Mouse (Mus musculus) forebrain, embryonic 12.5 days (tissue): ENCODE data around the gene Chsy1. TPM values are rescaled to one million over a fixed set of nuclear protein-coding genes. Genes with fewer than 3 reads are reported as not detected.

Experiments
- ATAC-seq: fragments of 200-750 bp; cut with Nextera tagmentation; 2 replicates; pipeline ENCODE4 v1.8.0; 2017; ENCODE audit warnings: moderate TSS enrichment; ENCODE audit not compliant: low FRiP score
- H3K27ac ChIP-seq: fragments of 300-500 bp; sonication (generic); 2 replicates; pipeline ENCODE4 v1.5.1; 2016; ENCODE audit warnings: mild to moderate bottlenecking
- H3K27me3 ChIP-seq: fragments of 300-500 bp; sonication (generic); 2 replicates; pipeline ENCODE4 v1.6.1; 2016; ENCODE audit warnings: mild to moderate bottlenecking
- H3K36me3 ChIP-seq: fragments of 300-500 bp; sonication (generic); replicated peaks from 2 replicates; pipeline ENCODE4 v1.6.1; 2016; ENCODE audit warnings: mild to moderate bottlenecking
- H3K4me1 ChIP-seq: fragments of 300-500 bp; sonication (generic); 2 replicates; pipeline ENCODE4 v1.6.1; 2016
- H3K4me2 ChIP-seq: fragments of 300-500 bp; sonication (generic); 2 replicates; pipeline ENCODE4 v1.6.1; 2016; ENCODE audit warnings: mild to moderate bottlenecking, moderate library complexity
- H3K4me3 ChIP-seq: fragments of 300-500 bp; sonication (generic); replicated peaks from 2 replicates; pipeline ENCODE4 v1.5.1; 2016; ENCODE audit warnings: mild to moderate bottlenecking
- H3K9ac ChIP-seq: fragments of 300-500 bp; sonication (generic); 2 replicates; pipeline ENCODE4 v1.6.1; 2016; ENCODE audit warnings: mild to moderate bottlenecking
- H3K9me3 ChIP-seq: fragments of 300-500 bp; sonication (generic); 2 replicates; pipeline ENCODE4 v1.6.1; 2016
- WGBS: fragments of 180-500 bp; shearing (Covaris S2); methylation state at CpG from one replicate; pipeline ENCODE4 v1.1.7; 2016; 5-methylcytosine and 5-hydroxymethylcytosine counted together
- polyA plus RNA-seq: library from polyadenylated mRNA; unstranded; fragments of >200 nt; fragmentation: Nextera tagmentation; extraction: Ambion mirVana; gene quantifications from 2 replicates; pipeline ENCODE4 v1.2.1, GENCODE M21; 2016

The Chsy1 gene
- polyA plus RNA-seq, 1 experiment from 2014 or later = 15.9 TPM

GRCm38 (mm10) chr7:66149506-66149905, 40.2 kb downstream of the Chsy1 start:
- peaks cover 9% of the 10 kb centered on the region for H3K36me3 ChIP-seq
- H3K27me3 ChIP-seq = no peaks in the 10 kb centered on the region
- WGBS = 88% methylated on average over 8 of the region's 8 CpGs
- H3K9me3 ChIP-seq = no peaks in the 10 kb centered on the region
- H3K4me1 ChIP-seq = no peaks in the 10 kb centered on the region
- no peak for ATAC-seq
- no peak overlapping the region for H3K4me3 ChIP-seq
- H3K4me2 ChIP-seq = no peak overlapping the region
- no peak overlapping the region for H3K27ac ChIP-seq
- H3K9ac ChIP-seq = no peak overlapping the region

- no peak overlapping the region for H3K4me2 ChIP-seq
- no peak overlapping the region for H3K4me3 ChIP-seq
- H3K9ac ChIP-seq = no peak overlapping the region
- H3K9me3 ChIP-seq = no peaks in the 10 kb centered on the region
- ATAC-seq = no peak
- H3K4me1 ChIP-seq = no peaks in the 10 kb centered on the region
- no peaks in the 10 kb centered on the region for H3K27me3 ChIP-seq
- 85% methylated on average over 3 of the region's 3 CpGs for WGBS
- no peak overlapping the region for H3K27ac ChIP-seq
- H3K36me3 ChIP-seq = peaks cover 9% of the 10 kb centered on the region
These were observed 41.1 kb downstream of the Chsy1 start for GRCm38 (mm10) chr7:66150411-66150810.

GRCm38 (mm10) chr7:66157413-66157812, 48.1 kb downstream of the Chsy1 start:
- H3K27me3 ChIP-seq = no peaks in the 10 kb centered on the region
- no peak overlapping the region for H3K4me2 ChIP-seq
- H3K9ac ChIP-seq = no peak overlapping the region
- 85% methylated on average over 9 of the region's 9 CpGs for WGBS
- H3K27ac ChIP-seq = no peak overlapping the region
- H3K4me3 ChIP-seq = no peak overlapping the region
- peaks cover 7% of the 10 kb centered on the region; the same call in 1 of the 2 replicates for H3K4me1 ChIP-seq
- H3K36me3 ChIP-seq = peaks cover 9% of the 10 kb centered on the region
- no peak for ATAC-seq
- no peaks in the 10 kb centered on the region for H3K9me3 ChIP-seq

GRCm38 (mm10) chr7:66157861-66158415, 48.6 kb downstream of the Chsy1 start:
- H3K27me3 ChIP-seq = no peaks in the 10 kb centered on the region
- ATAC-seq = no peak
- H3K9me3 ChIP-seq = no peaks in the 10 kb centered on the region
- H3K9ac ChIP-seq = no peak overlapping the region
- H3K36me3 ChIP-seq = peaks cover 4% of the 10 kb centered on the region
- H3K4me1 ChIP-seq = peaks cover 7% of the 10 kb centered on the region; the same call in 1 of the 2 replicates
- 87% methylated on average over 4 of the region's 4 CpGs for WGBS
- H3K27ac ChIP-seq = no peak overlapping the region
- H3K4me3 ChIP-seq = no peak overlapping the region
- no peak overlapping the region for H3K4me2 ChIP-seq

- Histone ChIP-seq H3K4me3 (no peak overlapping the region), H3K9me3 (no peaks in the 10 kb centered on the region), H3K27ac (no peak overlapping the region), H3K27me3 (no peaks in the 10 kb centered on the region), H3K9ac (no peak overlapping the region), H3K36me3 (no peaks in the 10 kb centered on the region; the same call in 1 of the 2 replicates), H3K4me2 (no peak overlapping the region), H3K4me1 (peaks cover 10% of the 10 kb centered on the region; the same call in 1 of the 2 replicates)
- WGBS = 72% methylated on average over 9 of the region's 9 CpGs
- no peak for ATAC-seq
These were observed 49.4 kb downstream of the Chsy1 start for GRCm38 (mm10) chr7:66158616-66159129.

- H3K4me2 ChIP-seq = no peak overlapping the region
- no peak for ATAC-seq
- H3K27me3 ChIP-seq = no peaks in the 10 kb centered on the region
- no peak overlapping the region for H3K9ac ChIP-seq
- 41% methylated on average over 5 of the region's 5 CpGs for WGBS
- H3K4me3 ChIP-seq = no peak overlapping the region
- no peaks in the 10 kb centered on the region for H3K9me3 ChIP-seq
- no peak overlapping the region for H3K27ac ChIP-seq
- no peaks in the 10 kb centered on the region for H3K36me3 ChIP-seq
- peaks cover 20% of the 10 kb centered on the region; the same call in 1 of the 2 replicates for H3K4me1 ChIP-seq
These were observed 50.6 kb downstream of the Chsy1 start for GRCm38 (mm10) chr7:66159961-66160360.

- WGBS = 93% methylated on average over 6 of the region's 6 CpGs
- H3K27me3 ChIP-seq = no peaks in the 10 kb centered on the region
- peaks cover 25% of the 10 kb centered on the region; the same call in 1 of the 2 replicates for H3K4me1 ChIP-seq
- no peaks in the 10 kb centered on the region for H3K36me3 ChIP-seq
- H3K27ac ChIP-seq = no peak overlapping the region
- no peak for ATAC-seq
- H3K9me3 ChIP-seq = no peaks in the 10 kb centered on the region
- H3K9ac ChIP-seq = no peak overlapping the region
- no peak overlapping the region for H3K4me3 ChIP-seq
- H3K4me2 ChIP-seq = no peak overlapping the region
These were observed 52.5 kb downstream of the Chsy1 start for GRCm38 (mm10) chr7:66161836-66162235.

GRCm38 (mm10) chr7:66162489-66162888, 53.2 kb downstream of the Chsy1 start:
- WGBS = 85% methylated on average over 7 of the region's 7 CpGs
- Histone ChIP-seq H3K9ac (no peak overlapping the region), H3K4me1 (peaks cover 22% of the 10 kb centered on the region; the same call in 1 of the 2 replicates), H3K27me3 (no peaks in the 10 kb centered on the region), H3K36me3 (no peaks in the 10 kb centered on the region), H3K9me3 (no peaks in the 10 kb centered on the region), H3K4me3 (no peak overlapping the region), H3K27ac (no peak overlapping the region), H3K4me2 (no peak overlapping the region)
- no peak for ATAC-seq

GRCm38 (mm10) chr7:66162981-66163380, 53.7 kb downstream of the Chsy1 start:
- no peaks in the 10 kb centered on the region for H3K9me3 ChIP-seq
- 86% methylated on average over 1 of the region's 1 CpGs for WGBS
- H3K4me3 ChIP-seq = no peak overlapping the region
- no peaks in the 10 kb centered on the region for H3K27me3 ChIP-seq
- H3K4me2 ChIP-seq = no peak overlapping the region
- H3K27ac ChIP-seq = no peak overlapping the region
- no peak overlapping the region for H3K9ac ChIP-seq
- H3K36me3 ChIP-seq = no peaks in the 10 kb centered on the region
- H3K4me1 ChIP-seq = peaks cover 20% of the 10 kb centered on the region; the same call in 1 of the 2 replicates
- no peak for ATAC-seq

- no peak overlapping the region for H3K4me2 ChIP-seq
- H3K9ac ChIP-seq = no peak overlapping the region
These were observed 55.2 kb downstream of the Chsy1 start for GRCm38 (mm10) chr7:66164427-66165031.

GRCm38 (mm10) chr7:66165036-66165798, 55.9 kb downstream of the Chsy1 start:
- Histone ChIP-seq H3K9me3 (no peaks in the 10 kb centered on the region), H3K36me3 (no peaks in the 10 kb centered on the region), H3K4me1 (peaks cover 18% of the 10 kb centered on the region; the same call in 1 of the 2 replicates), H3K9ac (no peak overlapping the region), H3K27ac (peak overlapping the region; percentile 21; the same call in 1 of the 2 replicates), H3K27me3 (no peaks in the 10 kb centered on the region), H3K4me3 (no peak overlapping the region), H3K4me2 (no peak overlapping the region)
- WGBS = 61% methylated on average over 5 of the region's 5 CpGs
- ATAC-seq = peak; percentile 76

More at GRCm38 (mm10) chr7:66164427-66165031, 55.2 kb downstream of the Chsy1 start:
- Histone ChIP-seq H3K9me3 (no peaks in the 10 kb centered on the region), H3K36me3 (no peaks in the 10 kb centered on the region), H3K27me3 (no peaks in the 10 kb centered on the region), H3K27ac (peak overlapping the region; percentile 44; the same call in 1 of the 2 replicates), H3K4me3 (no peak overlapping the region), H3K4me1 (peaks cover 18% of the 10 kb centered on the region; the same call in 1 of the 2 replicates)
- peak; percentile 34; the same call in 1 of the 2 replicates for ATAC-seq
- WGBS = 65% methylated on average over 9 of the region's 9 CpGs

- Histone ChIP-seq H3K36me3 (peaks cover 29% of the 10 kb centered on the region), H3K27ac (no peak overlapping the region), H3K27me3 (no peaks in the 10 kb centered on the region)
These were observed 59.6 kb downstream of the Chsy1 start for GRCm38 (mm10) chr7:66168877-66169276.

More at GRCm38 (mm10) chr7:66168877-66169276, 59.6 kb downstream of the Chsy1 start:
- Histone ChIP-seq H3K4me2 (no peak overlapping the region), H3K9me3 (no peaks in the 10 kb centered on the region), H3K9ac (no peak overlapping the region), H3K4me1 (peaks cover 14% of the 10 kb centered on the region; the same call in 1 of the 2 replicates), H3K4me3 (no peak overlapping the region)
- no peak for ATAC-seq
- WGBS = 94% methylated on average over 7 of the region's 7 CpGs
